Mouse (Mus musculus) thymus, adult 2 months (tissue): Measurements from ENCODE around the gene Mfsd2b. TPM values are rescaled to one million over a fixed set of nuclear protein-coding genes. Genes with fewer than 3 reads are reported as not detected.

Experiments used
- DNase-seq: peaks from one replicate; pipeline ENCODE4 v3.0.0; 2021
- H3K27ac ChIP-seq: fragments of 200-500 bp; 2 replicates; pipeline ENCODE4 v1.5.1; 2012; ENCODE audit warnings: low read length, control low read depth; ENCODE audit not compliant: control insufficient read depth, insufficient read depth
- H3K27me3 ChIP-seq: fragments of 200-500 bp; 2 replicates; pipeline ENCODE4 v1.6.1; 2012; ENCODE audit warnings: mild to moderate bottlenecking, low read length, moderate library complexity, mixed read lengths; ENCODE audit not compliant: control insufficient read depth, insufficient read depth
- H3K36me3 ChIP-seq: fragments of 200-500 bp; 2 replicates; pipeline ENCODE4 v1.6.1; 2012; ENCODE audit warnings: mild to moderate bottlenecking, low read length, moderate library complexity; ENCODE audit not compliant: control insufficient read depth, insufficient read depth
- H3K4me1 ChIP-seq: fragments of 200-500 bp; replicated peaks from 2 replicates; pipeline ENCODE4 v1.6.1; 2012; ENCODE audit warnings: low read length; ENCODE audit not compliant: control insufficient read depth, insufficient read depth
- H3K4me3 ChIP-seq: fragments of 200-500 bp; 2 replicates; pipeline ENCODE4 v1.5.1; 2012; ENCODE audit warnings: mild to moderate bottlenecking, low read length, control low read depth, moderate library complexity; ENCODE audit not compliant: control insufficient read depth, insufficient read depth
- CTCF ChIP-seq: fragments of 200-500 bp; IDR thresholded peaks from 2 replicates; pipeline ENCODE4 v1.5.1; 2012; ENCODE audit warnings: mild to moderate bottlenecking, control low read depth, low read length, moderate library complexity, borderline replicate concordance; ENCODE audit not compliant: control insufficient read depth, poor library complexity, insufficient read depth; ENCODE audit errors: extremely low read depth
- POLR2A ChIP-seq: fragments of 200-500 bp; IDR thresholded peaks from 2 replicates; pipeline ENCODE4 v1.6.1; 2012; ENCODE audit warnings: mild to moderate bottlenecking, low read length, control low read depth, moderate library complexity; ENCODE audit not compliant: control insufficient read depth, poor library complexity, insufficient read depth; ENCODE audit errors: extremely low read depth
- WGBS: fragments of 180-500 bp; shearing (Covaris S2); methylation state at CpG from one replicate; pipeline ENCODE4 v1.1.7; 2018; 5-methylcytosine and 5-hydroxymethylcytosine counted together
- polyA plus RNA-seq: library from polyadenylated mRNA; depleted of rRNA; stranded (reverse); fragments of >200 nt; gene quantifications from 2 replicates; pipeline ENCODE4 v1.2.3, GENCODE M21; 2012

Mfsd2b gene
- polyA plus RNA-seq, 1 experiment: 2.7 TPM

- Histone ChIP-seq H3K4me1 (no peaks in the 10 kb centered on the region), H3K27ac (no peak overlapping the region), H3K4me3 (no peak overlapping the region), H3K36me3 (no peaks in the 10 kb centered on the region), H3K27me3 (no peaks in the 10 kb centered on the region)
- 94% methylated on average over 4 of the region's 4 CpGs for WGBS
- no peak for DNase-seq
- TF ChIP-seq CTCF (no peak), POLR2A (no peak)
Measured at GRCm38 (mm10) chr12:4863654-4864337, 10.4 kb downstream of the Mfsd2b start.

- TF ChIP-seq CTCF (0 out of 2 replicates have a peak, but pooled peaks have one; percentile 39), POLR2A (no peak)
- H3K27ac ChIP-seq: no peak overlapping the region
- DNase-seq: no peak
- H3K4me3 ChIP-seq: no peak overlapping the region
- H3K27me3 ChIP-seq: no peaks in the 10 kb centered on the region
- 97% methylated on average over 4 of the region's 4 CpGs for WGBS
- no peaks in the 10 kb centered on the region for H3K36me3 ChIP-seq
- no peaks in the 10 kb centered on the region for H3K4me1 ChIP-seq
Measured at GRCm38 (mm10) chr12:4862672-4863071, 11.5 kb downstream of the Mfsd2b start.

- Histone ChIP-seq H3K4me3 (no peak overlapping the region), H3K27ac (no peak overlapping the region), H3K27me3 (no peaks in the 10 kb centered on the region), H3K36me3 (no peaks in the 10 kb centered on the region), H3K4me1 (no peaks in the 10 kb centered on the region)
- WGBS: 69% methylated on average over 11 of the region's 11 CpGs
- no peak for DNase-seq
- TF ChIP-seq CTCF: no peak
- no peak for TF ChIP-seq POLR2A
Measured at GRCm38 (mm10) chr12:4859241-4859914, 14.8 kb downstream of the Mfsd2b start.

GRCm38 (mm10) chr12:4856834-4857233 lies 17.3 kb downstream of the Mfsd2b start:
- 97% methylated on average over 2 of the region's 2 CpGs for WGBS
- TF ChIP-seq CTCF: no peak
- no peak for TF ChIP-seq POLR2A
- Histone ChIP-seq H3K4me3 (no peak overlapping the region), H3K27me3 (no peaks in the 10 kb centered on the region), H3K4me1 (no peaks in the 10 kb centered on the region), H3K27ac (no peak overlapping the region), H3K36me3 (no peaks in the 10 kb centered on the region)
- no peak for DNase-seq

- no peaks in the 10 kb centered on the region for H3K4me1 ChIP-seq
- WGBS: 98% methylated on average over 5 of the region's 5 CpGs
- DNase-seq: peak; percentile 43
- H3K4me3 ChIP-seq: no peak overlapping the region
- TF ChIP-seq CTCF: no peak
- TF ChIP-seq POLR2A: no peak
- no peak overlapping the region for H3K27ac ChIP-seq
- H3K27me3 ChIP-seq: no peaks in the 10 kb centered on the region
- no peaks in the 10 kb centered on the region for H3K36me3 ChIP-seq
Measured at GRCm38 (mm10) chr12:4856160-4856559, 18.0 kb downstream of the Mfsd2b start.

GRCm38 (mm10) chr12:4843741-4844140 lies 30.4 kb downstream of the Mfsd2b start:
- Histone ChIP-seq H3K27me3 (peaks cover 12% of the 10 kb centered on the region; the same call in 1 of the 2 replicates), H3K27ac (no peak overlapping the region), H3K4me1 (peaks cover 6% of the 10 kb centered on the region), H3K36me3 (no peaks in the 10 kb centered on the region), H3K4me3 (peak overlapping the region; percentile 20)
- no peak for TF ChIP-seq CTCF
- no peak for TF ChIP-seq POLR2A
- under 1% methylated on average over 12 of the region's 12 CpGs for WGBS
- peak; percentile 31 for DNase-seq
